Mouse (Mus musculus) megakaryocyte-erythroid progenitor cell, adult 5 weeks (primary cell): ENCODE results near the gene Nxf1. TPM values are rescaled to one million over a fixed set of nuclear protein-coding genes. Genes with fewer than 3 reads are reported as not detected.

ENCODE experiments used
- polyA plus RNA-seq: library from polyadenylated mRNA; stranded (reverse); fragments of >175 nt; gene quantifications from 2 replicates; pipeline ENCODE4 v1.2.3, GENCODE M21; 2012

Gene Nxf1
- polyA plus RNA-seq = 37.5 and 54.2 TPM in 2 replicates

DNA sequence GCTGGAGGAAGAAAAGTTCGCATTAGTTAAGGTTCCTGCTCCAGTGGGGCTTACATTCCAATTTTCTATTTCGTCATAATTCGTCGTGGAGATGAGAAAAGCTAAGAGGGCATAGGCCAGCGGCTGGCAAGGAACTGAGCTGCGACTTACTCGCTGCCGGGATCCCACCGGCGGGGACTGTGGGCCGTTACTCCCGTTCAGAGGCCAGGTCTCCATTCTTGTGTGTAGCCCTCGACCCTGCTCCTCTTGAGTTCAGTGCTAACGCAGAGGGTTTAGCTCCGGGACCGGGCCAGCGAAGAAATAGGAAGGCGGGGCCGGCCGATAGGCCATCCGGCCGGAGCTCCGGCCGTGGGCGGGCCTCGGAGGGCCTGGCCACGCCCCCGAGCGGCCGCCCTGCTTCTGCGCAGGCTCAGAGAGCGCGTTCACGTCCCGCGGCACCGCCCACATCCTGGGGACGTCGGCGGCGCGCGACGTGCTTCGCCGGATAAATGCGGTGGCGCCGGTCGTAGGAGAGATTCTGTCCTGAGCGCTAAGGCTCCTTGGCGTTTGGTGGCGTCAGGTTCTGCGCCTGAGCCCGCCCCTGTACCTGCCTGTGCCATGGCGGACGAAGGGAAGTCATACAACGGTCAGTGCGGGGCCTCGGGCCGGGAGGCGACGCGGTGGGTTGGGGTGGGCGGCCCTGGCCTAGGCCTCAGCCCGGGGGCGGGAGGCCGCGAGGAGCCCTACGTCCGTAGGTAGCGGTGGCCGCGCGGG, at the start of gene Nxf1:
Gene Nxf1, plus strand, starts transcription at position 439 of the 753 bp plus-strand sequence.

DNA sequence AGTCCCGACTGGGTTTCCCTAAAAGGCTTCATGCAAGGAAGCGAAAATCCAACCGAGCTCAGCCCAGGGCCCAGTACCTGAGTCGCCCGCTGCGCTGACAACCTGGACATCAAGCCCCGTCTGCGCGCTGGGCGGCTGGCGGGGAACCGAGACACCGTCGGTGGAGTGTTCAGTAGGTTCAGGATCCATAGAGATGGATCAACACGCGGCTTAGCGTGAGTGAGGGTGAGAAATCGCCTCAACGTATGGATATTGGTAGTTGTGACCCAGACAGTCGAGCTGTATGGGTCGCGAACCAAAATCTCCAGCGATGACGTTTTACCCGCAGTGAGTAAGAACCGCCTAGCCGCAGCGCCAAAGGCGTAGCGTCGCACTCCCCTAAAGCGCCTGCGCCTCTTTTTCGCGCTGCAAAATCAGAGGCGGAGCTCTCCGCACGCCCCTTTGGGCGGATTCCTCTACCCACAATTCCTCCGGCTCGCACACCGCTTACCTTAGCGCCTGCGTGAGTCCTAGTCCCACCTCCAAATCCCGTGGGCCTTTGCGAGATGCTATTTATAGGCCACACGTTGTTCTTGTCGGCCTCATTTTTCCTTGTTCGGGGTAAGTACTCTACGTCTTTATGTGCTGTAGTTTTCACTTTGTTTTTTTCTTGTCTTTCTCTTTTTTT, 33.8 kb upstream of the Nxf1 start, which contains the start of gene Slc3a2:
Gene Slc3a2, minus strand, starts transcription at position 463 of the 667 bp plus-strand sequence.

DNA sequence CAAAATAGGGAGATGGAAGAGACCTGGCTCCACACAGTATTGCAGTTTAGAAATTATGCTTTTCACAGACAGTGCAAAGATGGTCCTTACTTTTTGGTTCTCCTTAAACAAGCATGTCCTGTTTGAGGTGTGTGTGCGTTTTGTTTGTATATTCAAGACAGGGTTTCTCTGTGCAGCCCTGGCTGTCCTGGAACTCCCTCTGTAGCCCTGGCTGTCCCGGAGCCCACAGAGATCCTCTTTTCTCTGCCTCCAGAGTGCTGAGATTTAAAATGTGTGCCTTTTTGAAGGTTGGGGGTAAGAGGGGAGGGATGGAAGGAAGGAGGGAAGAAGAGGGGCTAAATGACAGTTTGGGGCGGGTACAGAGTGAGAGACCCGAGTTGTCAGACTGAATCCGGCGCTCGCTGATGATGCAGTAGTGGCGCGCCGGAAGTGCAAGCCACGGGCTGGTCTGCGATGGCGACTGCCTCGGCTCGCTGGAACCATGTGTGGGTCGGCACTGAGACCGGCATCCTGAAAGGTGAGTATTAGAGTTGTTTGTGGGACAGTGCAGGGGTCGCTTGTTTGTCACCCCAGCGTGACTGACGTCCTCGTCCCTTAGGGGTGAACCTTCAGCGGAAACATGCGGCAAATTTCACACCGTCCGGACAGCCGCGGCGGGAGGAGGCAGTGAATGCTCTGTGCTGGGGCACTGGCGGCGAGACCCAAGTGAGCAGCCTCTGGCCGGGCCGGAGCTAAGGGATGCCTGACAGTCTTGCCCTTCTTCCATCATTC, 21.3 kb upstream of the Nxf1 start, which contains the start of gene Wdr74:
Gene Wdr74, plus strand, starts transcription at position 439 of the 771 bp plus-strand sequence.

DNA sequence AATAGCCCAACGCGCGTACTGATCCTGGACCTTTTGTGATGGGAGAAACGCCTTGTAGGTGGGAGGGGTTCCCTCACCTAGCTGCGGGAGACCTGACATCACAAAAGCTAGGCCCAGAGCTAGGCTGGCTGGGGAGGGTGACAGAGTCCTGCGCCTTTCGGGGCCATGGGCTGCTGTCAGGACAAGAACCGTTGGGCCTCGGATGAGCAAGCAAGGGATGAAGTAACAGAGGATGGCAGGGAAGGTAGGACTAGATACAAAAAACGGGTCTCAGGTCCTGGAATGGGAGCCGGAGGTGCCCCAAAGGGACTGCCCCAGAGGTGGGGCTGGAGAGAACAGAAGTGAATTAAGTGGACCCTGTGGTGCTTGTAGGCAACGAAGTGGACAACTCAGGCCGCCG, 16.3 kb upstream of the Nxf1 start, which contains the start of gene 1700092M07Rik:
Gene 1700092M07Rik, plus strand, starts transcription at position 116 of the 400 bp plus-strand sequence.

DNA sequence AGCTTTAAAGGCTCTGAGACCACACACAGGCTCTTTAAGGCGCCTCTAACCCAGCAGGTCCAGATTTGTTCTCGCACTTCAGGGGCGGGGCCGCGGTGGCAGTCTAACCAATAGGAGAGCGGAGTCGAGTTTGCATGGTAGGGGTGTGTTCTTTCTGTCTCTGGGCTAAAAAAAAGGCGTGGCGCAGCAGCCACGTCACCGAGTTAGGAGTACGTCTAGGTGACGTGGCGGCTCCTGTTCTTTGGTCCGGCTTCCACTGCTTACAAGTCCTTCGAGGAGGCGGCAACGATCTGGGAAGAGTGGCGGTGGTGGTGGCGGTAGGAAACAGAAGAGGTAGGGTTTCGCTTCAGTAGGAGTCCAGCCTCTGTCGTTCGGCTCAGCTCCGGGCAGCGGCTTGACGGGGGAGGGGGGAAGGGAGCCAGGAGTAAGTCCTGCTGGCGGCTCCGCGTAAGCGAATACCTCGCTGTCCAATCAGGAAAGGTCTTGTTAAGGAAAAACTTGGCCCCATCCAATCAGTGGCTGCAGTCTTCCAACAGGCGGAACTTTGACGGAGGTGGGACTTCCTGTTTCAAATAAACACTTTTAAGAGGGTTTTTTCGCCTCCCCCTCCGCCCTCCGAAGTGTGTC, 15.5 kb upstream of the Nxf1 start, which contains the start of gene Stx5a:
Gene Stx5a, plus strand, starts transcription at position 171 of the 627 bp plus-strand sequence.

DNA sequence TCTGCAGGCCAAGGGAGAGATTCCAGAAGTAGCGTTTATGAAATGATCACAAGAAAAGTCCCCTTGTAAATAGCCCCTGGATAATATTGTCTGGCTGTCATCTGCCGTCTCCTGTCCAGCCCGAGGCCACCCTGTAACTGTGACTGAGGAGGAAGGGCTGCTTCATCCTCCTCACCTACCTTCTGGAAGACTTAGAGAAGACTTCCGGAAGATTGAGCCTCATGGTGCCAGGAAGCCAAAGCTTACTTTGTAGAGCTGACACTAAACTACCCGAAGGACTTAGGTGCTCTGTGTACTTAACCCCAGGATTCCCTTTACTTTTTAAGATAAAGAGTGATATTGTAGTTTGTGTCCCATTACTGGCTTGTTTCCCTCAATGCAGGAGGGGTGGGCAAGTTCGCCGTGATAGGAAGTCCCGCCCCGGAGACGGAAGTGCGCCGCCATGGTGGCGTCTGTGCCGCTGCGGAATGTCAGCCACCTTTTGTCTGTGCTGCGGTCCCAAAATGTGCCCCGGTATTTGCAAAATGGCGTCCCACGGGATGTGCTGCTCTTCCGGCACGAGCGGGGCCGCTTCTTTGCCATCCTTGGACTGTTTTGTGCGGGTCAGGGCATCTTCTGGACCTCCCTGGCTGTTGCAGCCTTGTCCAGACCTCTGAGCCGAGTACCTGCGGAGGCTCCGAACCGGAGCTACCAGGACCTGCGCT, 13.8 kb downstream of the Nxf1 start, which contains the start of gene Tmem223:
Gene Tmem223, plus strand, starts transcription at position 430 of the 704 bp plus-strand sequence.

DNA sequence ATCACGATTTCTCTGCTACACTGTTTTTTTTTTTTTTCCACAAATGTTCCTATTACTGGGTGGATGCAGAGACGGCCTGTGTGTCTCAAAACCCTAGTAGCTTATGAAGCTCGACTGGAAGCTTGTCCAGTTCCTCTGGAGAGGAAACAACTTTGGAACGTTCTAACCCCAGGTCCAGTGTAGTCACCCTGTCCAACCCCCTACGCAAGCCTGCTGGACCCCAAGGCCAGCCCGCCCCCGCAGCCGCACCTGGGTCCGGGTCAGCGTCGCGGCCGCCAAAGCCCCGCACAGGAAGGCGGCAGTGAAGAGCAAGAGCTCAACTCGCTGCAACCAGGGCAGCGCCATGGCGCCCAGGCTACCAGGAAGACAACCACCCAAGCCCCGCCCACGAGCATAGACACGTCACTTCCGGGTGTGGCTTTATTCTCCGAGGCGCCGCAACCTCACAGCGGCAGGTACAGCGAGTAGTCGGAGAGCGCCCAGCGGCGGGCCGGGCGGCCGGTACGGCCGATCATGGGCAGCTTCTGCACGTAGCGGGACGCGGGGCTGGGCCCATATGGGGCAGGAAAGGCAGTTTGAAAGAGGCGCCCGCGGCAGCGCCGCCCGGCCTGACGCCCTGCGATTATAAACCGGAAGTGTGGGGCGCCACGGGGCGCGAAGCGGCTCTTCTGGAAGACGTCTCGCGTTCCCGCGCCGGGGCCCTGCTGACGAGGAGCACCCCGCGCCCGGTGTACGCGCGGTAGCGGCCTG, 17.4 kb downstream of the Nxf1 start, which contains the start of gene Tmem179b:
Gene Tmem179b, minus strand, starts transcription at position 382 of the 750 bp plus-strand sequence.

DNA sequence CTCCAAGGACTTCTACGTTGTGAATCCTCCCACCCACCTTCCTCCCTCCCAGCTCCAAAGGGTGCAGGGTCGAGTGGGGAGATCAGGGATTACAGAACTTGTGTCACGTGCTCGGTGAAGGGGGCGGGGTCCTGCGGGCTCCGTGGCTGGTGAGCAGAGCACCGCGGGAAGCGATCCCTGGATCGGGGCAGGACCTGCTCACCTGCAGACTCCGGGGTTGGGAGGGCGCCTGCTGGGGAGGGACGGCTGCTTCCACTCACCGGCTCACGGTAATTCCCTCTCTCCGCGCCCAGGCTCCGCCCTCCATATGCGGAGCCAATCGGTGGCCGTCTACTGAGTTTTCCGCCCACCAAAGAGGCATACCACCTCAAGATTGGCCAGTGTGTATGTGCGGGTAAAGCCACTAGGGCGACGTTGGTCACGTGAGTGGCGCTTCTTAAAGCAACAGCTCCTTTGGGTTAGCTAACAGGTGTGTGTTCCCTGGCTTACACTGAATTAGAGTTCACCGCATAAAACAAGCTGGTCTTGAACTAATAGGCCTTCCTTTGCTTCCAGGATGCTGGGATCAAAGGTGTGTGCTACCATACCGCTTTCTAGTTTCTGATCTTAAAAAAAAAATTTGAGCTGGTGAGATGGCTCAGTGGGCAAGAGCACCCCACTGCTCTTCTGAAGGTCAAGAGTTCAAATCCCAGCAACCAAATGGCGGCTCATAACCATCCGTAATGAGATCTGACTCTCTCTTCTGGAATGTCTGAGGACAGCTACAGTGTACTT, 29.3 kb downstream of the Nxf1 start, which contains the start of gene Taf6l:
Gene Taf6l, minus strand, starts transcription at position 410 of the 774 bp plus-strand sequence.

DNA sequence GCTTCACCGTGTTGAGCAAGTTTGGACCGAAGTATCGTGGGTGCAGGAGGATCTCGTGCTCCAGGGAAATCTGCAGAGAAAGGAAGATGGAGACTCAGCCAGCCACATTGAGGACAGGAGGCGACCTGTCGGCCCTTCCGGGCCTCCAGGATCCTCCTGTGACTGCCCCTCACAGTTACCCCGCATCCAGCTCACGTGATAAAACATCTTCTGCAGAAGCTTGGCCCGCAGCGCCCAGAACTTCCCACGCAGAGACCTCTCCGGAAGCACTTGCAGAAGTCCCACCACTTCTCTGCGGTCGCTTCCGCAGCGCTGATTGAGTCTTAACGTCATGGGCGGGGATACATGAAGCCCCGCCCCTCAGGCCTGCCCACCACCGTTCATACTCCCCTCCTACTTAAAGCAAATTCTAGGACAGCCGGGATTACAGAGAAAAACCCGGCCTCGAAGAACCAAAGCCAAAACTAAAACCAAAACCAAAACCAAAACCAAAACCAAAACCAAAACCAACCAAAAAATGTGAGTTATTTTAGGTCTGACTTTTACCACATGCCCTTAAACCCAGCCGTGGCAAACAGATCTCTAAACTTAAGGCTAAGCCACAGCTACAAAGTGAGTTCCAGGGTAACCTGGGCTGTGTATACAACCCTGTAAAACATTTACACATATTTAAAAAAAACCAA, 41.5 kb downstream of the Nxf1 start, which contains the start of gene Polr2g:
Gene Polr2g, minus strand, starts transcription at position 314 of the 683 bp plus-strand sequence.

DNA sequence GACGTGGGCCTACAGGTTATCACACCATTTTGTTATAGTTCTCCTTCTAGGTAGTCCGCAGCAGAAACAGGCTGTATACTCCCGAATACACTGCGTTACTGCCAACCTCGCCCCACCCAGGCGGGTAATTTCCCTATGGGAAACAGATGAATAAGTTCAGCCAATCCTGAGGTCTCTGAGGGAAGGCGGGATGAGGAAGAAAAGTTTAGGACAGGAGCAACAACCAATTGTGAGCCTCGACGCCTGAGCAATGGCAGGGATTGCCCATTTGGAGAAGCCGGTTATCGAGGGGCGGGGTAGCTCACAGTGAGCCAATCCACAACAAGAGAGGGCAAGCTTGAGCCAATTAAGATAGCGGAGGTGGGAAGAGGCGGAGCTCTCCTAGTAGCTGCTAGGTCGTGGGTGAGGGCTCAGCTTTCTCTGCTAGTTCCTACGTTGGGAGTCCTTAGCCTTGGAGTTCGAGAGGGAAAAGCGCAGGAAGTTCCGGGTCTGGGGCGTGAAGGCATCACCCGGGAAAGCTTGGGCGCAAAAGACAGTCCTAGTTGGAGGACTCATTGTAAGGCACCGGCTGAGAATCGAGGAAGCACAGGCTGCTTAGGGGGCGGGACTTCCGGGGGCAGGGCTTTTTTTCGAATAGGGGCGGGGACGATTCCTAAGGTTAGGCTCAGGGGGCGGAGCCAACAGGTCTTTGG, 45.4 kb downstream of the Nxf1 start, which contains the start of gene Zbtb3:
Gene Zbtb3, plus strand, starts transcription at position 426 of the 692 bp plus-strand sequence.

DNA sequence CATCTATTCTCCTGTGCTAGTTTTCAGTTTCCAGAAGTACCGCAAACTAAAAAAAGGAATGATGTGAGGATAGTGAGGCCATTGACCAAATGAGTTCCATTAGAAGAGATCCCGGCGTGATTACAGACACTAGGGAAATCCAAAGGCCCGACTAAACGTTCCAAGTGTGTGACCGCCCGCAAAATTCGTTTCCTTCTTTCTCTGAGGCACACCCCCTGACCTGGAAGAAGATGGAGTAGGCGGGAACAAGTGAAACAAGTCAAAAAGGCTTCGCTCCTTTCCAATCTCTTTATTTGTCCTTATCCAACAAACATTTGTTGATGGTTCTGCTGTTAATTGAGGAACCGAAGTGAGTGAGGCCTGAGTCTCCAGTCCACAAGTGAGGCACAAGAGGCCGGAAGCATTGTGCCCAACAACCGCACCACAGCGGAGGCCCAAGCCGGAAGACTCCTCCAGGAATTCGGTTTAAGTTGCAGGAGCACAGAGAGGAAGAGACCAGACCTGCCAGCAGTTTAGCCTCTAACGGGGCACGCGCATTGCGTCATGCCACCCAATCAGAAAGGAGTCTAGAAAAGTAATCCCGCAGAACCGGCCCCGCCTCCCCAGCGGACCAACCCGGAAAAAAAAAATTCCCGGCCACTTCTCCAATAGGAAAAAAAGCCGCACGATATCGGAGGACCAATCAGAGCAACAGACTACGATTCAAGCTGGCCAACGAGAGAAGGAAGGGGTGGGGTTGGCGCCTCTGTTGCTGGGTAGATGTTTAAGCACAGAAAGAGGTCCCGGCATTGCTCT, 62.1 kb downstream of the Nxf1 start, which contains the start of gene Ttc9c:
Gene Ttc9c, minus strand, starts transcription at position 533 of the 795 bp plus-strand sequence.

DNA sequence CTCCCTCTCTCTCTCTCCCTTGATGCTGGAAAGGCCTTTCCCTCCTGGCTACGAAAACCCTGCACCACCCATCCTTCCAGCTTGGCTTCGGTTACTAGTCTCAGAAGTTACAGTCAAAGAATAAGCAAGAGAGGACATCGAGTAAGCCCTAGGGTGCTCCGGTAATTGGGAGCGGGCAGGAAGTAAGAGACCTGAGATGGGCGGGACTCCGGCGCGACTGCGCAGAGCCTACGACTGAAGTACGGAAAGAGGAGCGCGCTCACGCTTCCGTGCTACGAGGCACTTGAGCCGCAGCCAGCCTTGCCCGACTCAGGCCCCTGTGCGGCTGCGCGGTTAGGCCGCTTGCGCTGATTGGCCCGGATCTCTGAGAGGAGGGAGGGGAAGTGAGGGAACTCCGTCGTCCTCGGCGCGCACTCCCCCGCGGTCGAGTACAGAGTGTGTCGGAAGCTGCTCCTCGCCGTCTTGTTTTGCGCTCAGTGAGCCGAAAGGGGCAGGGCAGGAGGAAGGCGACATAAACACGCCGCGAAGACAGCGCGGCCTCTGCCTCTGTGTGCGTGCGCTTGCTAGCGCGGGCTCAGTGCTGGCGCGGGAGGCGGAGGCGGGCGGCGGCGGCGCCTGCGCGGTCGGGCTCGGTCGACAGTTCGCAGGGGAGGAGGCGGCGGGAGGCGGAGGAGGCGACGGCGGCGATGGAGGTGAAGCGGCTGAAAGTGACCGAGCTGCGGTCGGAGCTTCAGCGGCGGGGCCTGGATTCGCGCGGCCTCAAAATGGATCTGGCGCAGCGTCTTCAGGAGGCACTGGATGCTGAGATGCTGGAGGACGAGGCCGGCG, 62.9 kb downstream of the Nxf1 start, which contains the start of gene Hnrnpul2:
Gene Hnrnpul2, plus strand, starts transcription at position 415 of the 828 bp plus-strand sequence.

